Mouse (Mus musculus): ENCODE measurements around the gene Prg2. TPM values are rescaled to one million over a fixed set of nuclear protein-coding genes. Genes with fewer than 3 reads are reported as not detected.

The Prg2 gene
- polyA plus RNA-seq, 1 experiment from 2014 or later, result not detected

GRCm38 (mm10) chr2:84947154-84947771 is 33.0 kb upstream of the Prg2 start:
- Histone ChIP-seq H3K4me2 (replicated peaks; ENCODE audit: low read depth) (no peak overlapping the region), H3K27me3 (replicated peaks; ENCODE audit: control insufficient read depth, insufficient read depth, low read length) (no peaks in the 10 kb centered on the region), H3K4me1 (replicated peaks; ENCODE audit: control insufficient read depth, insufficient read depth, low read length) (no peaks in the 10 kb centered on the region), H3K27ac (ENCODE audit: low read depth, low read length) (no peak overlapping the region), H3K9me3 (ENCODE audit: control insufficient read depth) (no peaks in the 10 kb centered on the region), H3K9ac (ENCODE audit: low read depth, low read length) (no peak overlapping the region), H3K36me3 (ENCODE audit: control insufficient read depth, insufficient read depth) (peaks cover 76% of the 10 kb centered on the region), H3K4me3 (ENCODE audit: low read depth, low read length) (no peak overlapping the region)
- no peak for ATAC-seq
- whole genome bisulfite sequencing, result 84% methylated on average over 3 of the region's 3 CpGs
- no peak for TF ChIP-seq CTCF (IDR thresholded peaks at IDR 0.05; ENCODE audit: low read depth)

GRCm38 (mm10) chr2:84948252-84948651 is 32.0 kb upstream of the Prg2 start:
- Histone ChIP-seq H3K4me2 (replicated peaks; ENCODE audit: low read depth) (no peak overlapping the region), H3K9me3 (ENCODE audit: control insufficient read depth) (no peaks in the 10 kb centered on the region), H3K4me1 (replicated peaks; ENCODE audit: control insufficient read depth, insufficient read depth, low read length) (no peaks in the 10 kb centered on the region), H3K9ac (ENCODE audit: low read depth, low read length) (no peak overlapping the region), H3K36me3 (ENCODE audit: control insufficient read depth, insufficient read depth) (peaks cover 77% of the 10 kb centered on the region), H3K27me3 (replicated peaks; ENCODE audit: control insufficient read depth, insufficient read depth, low read length) (no peaks in the 10 kb centered on the region), H3K4me3 (ENCODE audit: low read depth, low read length) (no peak overlapping the region), H3K27ac (ENCODE audit: low read depth, low read length) (no peak overlapping the region)
- ATAC-seq, result no peak
- WGBS, result 95% methylated on average over 7 of the region's 7 CpGs
- no peak for TF ChIP-seq CTCF (IDR thresholded peaks at IDR 0.05; ENCODE audit: low read depth)

- Histone ChIP-seq H3K9ac (ENCODE audit: low read depth, low read length) (no peak overlapping the region), H3K4me2 (replicated peaks; ENCODE audit: low read depth) (no peak overlapping the region), H3K4me1 (replicated peaks; ENCODE audit: control insufficient read depth, insufficient read depth, low read length) (no peaks in the 10 kb centered on the region), H3K36me3 (ENCODE audit: control insufficient read depth, insufficient read depth) (peaks cover 74% of the 10 kb centered on the region), H3K4me3 (ENCODE audit: low read depth, low read length) (no peak overlapping the region), H3K9me3 (ENCODE audit: control insufficient read depth) (no peaks in the 10 kb centered on the region), H3K27ac (ENCODE audit: low read depth, low read length) (no peak overlapping the region), H3K27me3 (replicated peaks; ENCODE audit: control insufficient read depth, insufficient read depth, low read length) (no peaks in the 10 kb centered on the region)
- 79% methylated on average over 2 of the region's 2 CpGs for WGBS
- ATAC-seq, result no peak
- no peak for TF ChIP-seq CTCF (IDR thresholded peaks at IDR 0.05; ENCODE audit: low read depth)
Observed at GRCm38 (mm10) chr2:84948721-84949120, 31.5 kb upstream of the Prg2 start.

- TF ChIP-seq CTCF (IDR thresholded peaks at IDR 0.05; ENCODE audit: low read depth), result no peak
- Histone ChIP-seq H3K4me2 (replicated peaks; ENCODE audit: low read depth) (no peak overlapping the region), H3K27me3 (replicated peaks; ENCODE audit: control insufficient read depth, insufficient read depth, low read length) (no peaks in the 10 kb centered on the region), H3K4me3 (ENCODE audit: low read depth, low read length) (no peak overlapping the region), H3K9me3 (ENCODE audit: control insufficient read depth) (no peaks in the 10 kb centered on the region), H3K27ac (ENCODE audit: low read depth, low read length) (no peak overlapping the region), H3K36me3 (ENCODE audit: control insufficient read depth, insufficient read depth) (peaks cover 72% of the 10 kb centered on the region), H3K4me1 (replicated peaks; ENCODE audit: control insufficient read depth, insufficient read depth, low read length) (no peaks in the 10 kb centered on the region), H3K9ac (ENCODE audit: low read depth, low read length) (no peak overlapping the region)
- no peak for ATAC-seq
- WGBS, result 87% methylated on average over 8 of the region's 8 CpGs
Observed at GRCm38 (mm10) chr2:84951027-84951426, 29.2 kb upstream of the Prg2 start.

- ATAC-seq, result no peak
- H3K4me1 ChIP-seq (replicated peaks; ENCODE audit: control insufficient read depth, insufficient read depth, low read length), result no peaks in the 10 kb centered on the region
- WGBS, result 85% methylated on average over 1 of the region's 1 CpGs
- H3K4me3 ChIP-seq (ENCODE audit: low read depth, low read length), result no peak overlapping the region
- H3K9me3 ChIP-seq (ENCODE audit: control insufficient read depth), result no peaks in the 10 kb centered on the region
- peaks cover 60% of the 10 kb centered on the region for H3K36me3 ChIP-seq (ENCODE audit: control insufficient read depth, insufficient read depth)
- no peak for TF ChIP-seq CTCF (IDR thresholded peaks at IDR 0.05; ENCODE audit: low read depth)
- H3K27ac ChIP-seq (ENCODE audit: low read depth, low read length), result no peak overlapping the region
- no peak overlapping the region for H3K4me2 ChIP-seq (replicated peaks; ENCODE audit: low read depth)
- H3K9ac ChIP-seq (ENCODE audit: low read depth, low read length), result no peak overlapping the region
- no peaks in the 10 kb centered on the region for H3K27me3 ChIP-seq (replicated peaks; ENCODE audit: control insufficient read depth, insufficient read depth, low read length)
Observed at GRCm38 (mm10) chr2:84952251-84952650, 28.0 kb upstream of the Prg2 start.

GRCm38 (mm10) chr2:84952693-84953092 is 27.6 kb upstream of the Prg2 start:
- Histone ChIP-seq H3K27me3 (replicated peaks; ENCODE audit: control insufficient read depth, insufficient read depth, low read length) (no peaks in the 10 kb centered on the region), H3K4me1 (replicated peaks; ENCODE audit: control insufficient read depth, insufficient read depth, low read length) (no peaks in the 10 kb centered on the region), H3K36me3 (ENCODE audit: control insufficient read depth, insufficient read depth) (peaks cover 61% of the 10 kb centered on the region), H3K4me3 (ENCODE audit: low read depth, low read length) (no peak overlapping the region), H3K9me3 (ENCODE audit: control insufficient read depth) (no peaks in the 10 kb centered on the region), H3K4me2 (replicated peaks; ENCODE audit: low read depth) (no peak overlapping the region), H3K27ac (ENCODE audit: low read depth, low read length) (no peak overlapping the region), H3K9ac (ENCODE audit: low read depth, low read length) (no peak overlapping the region)
- 62% methylated on average over 4 of the region's 4 CpGs for WGBS
- TF ChIP-seq CTCF (IDR thresholded peaks at IDR 0.05; ENCODE audit: low read depth), result no peak
- no peak for ATAC-seq

GRCm38 (mm10) chr2:84955435-84955834 is 24.8 kb upstream of the Prg2 start:
- ATAC-seq, result no peak
- peaks cover 46% of the 10 kb centered on the region for H3K36me3 ChIP-seq (ENCODE audit: control insufficient read depth, insufficient read depth)
- H3K9me3 ChIP-seq (ENCODE audit: control insufficient read depth), result no peaks in the 10 kb centered on the region
- no peaks in the 10 kb centered on the region for H3K27me3 ChIP-seq (replicated peaks; ENCODE audit: control insufficient read depth, insufficient read depth, low read length)
- no peak overlapping the region for H3K9ac ChIP-seq (ENCODE audit: low read depth, low read length)
- H3K4me2 ChIP-seq (replicated peaks; ENCODE audit: low read depth), result no peak overlapping the region
- H3K4me1 ChIP-seq (replicated peaks; ENCODE audit: control insufficient read depth, insufficient read depth, low read length), result no peaks in the 10 kb centered on the region
- TF ChIP-seq CTCF (IDR thresholded peaks at IDR 0.05; ENCODE audit: low read depth), result no peak
- WGBS, result 90% methylated on average over 9 of the region's 9 CpGs
- no peak overlapping the region for H3K4me3 ChIP-seq (ENCODE audit: low read depth, low read length)
- H3K27ac ChIP-seq (ENCODE audit: low read depth, low read length), result no peak overlapping the region
